Mouse (Mus musculus): ENCODE data around the gene Rab31.
A peak's percentile ranks its signal among the peaks of the same experiment; 100 is the strongest.

Gene Rab31

GRCm38 (mm10) chr17:65613463-65614412 lies 158.8 kb downstream of the Rab31 start, which contains the start of gene Vapa:
Vapa (minus strand) TSS chr17:65613555.
- DNase-seq = peak; percentile 100

- no peak for DNase-seq
These were observed 159.4 kb downstream of the Rab31 start for GRCm38 (mm10) chr17:65613142-65613462.

GRCm38 (mm10) chr17:65612391-65613141 lies 160.0 kb downstream of the Rab31 start:
- DNase-seq = peak; percentile 65

GRCm38 (mm10) chr17:65611721-65612120 lies 160.8 kb downstream of the Rab31 start:
- no peak for DNase-seq

- DNase-seq = no peak
These were observed 163.8 kb downstream of the Rab31 start for GRCm38 (mm10) chr17:65608743-65609142.

- no peak for DNase-seq
These were observed 164.3 kb downstream of the Rab31 start for GRCm38 (mm10) chr17:65608312-65608687.

GRCm38 (mm10) chr17:65607574-65608311 lies 164.8 kb downstream of the Rab31 start:
- DNase-seq = peak; percentile 18

GRCm38 (mm10) chr17:65606014-65606413 lies 166.5 kb downstream of the Rab31 start:
- no peak for DNase-seq

- DNase-seq = no peak
These were observed 167.7 kb downstream of the Rab31 start for GRCm38 (mm10) chr17:65604892-65605291.

- DNase-seq = no peak
These were observed 168.2 kb downstream of the Rab31 start for GRCm38 (mm10) chr17:65604315-65604714.

All from embryo, embryonic 11 days (tissue).